Mouse (Mus musculus): ENCODE measurements at regions not wholly inside any gene's neighbourhood (a gene's known extent, or its start where the extent isn't known, plus 50 kb on each side); places are given as distances from the start of the nearest gene placed in this dataset.

DNA sequence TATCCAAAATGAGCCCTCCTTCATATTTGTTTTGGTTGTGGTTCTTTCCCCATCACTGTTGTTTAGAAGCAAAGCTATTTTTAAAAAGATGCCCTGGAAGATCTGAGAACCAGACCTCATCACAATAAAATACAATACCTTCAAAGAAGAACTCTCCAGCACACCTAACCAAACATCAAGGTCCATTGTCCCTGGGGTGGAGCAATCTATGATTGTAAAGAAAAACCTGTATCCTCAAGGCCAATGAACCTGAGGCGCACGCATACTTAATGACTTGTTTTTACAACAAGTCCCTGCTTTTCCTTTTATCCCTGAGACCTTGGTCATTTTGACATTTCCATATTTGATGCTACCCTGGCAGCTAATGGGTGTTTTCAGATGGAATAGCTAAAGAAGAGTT, 361.2 kb upstream of the Atp11b start:
- H3K27ac ChIP-seq (ENCODE audit: insufficient read depth, low read depth, low read length): no peak overlapping the region
- no peak for TF ChIP-seq CTCF (IDR thresholded peaks at IDR 0.05; ENCODE audit: insufficient read depth, low read depth, low read length)
- TF ChIP-seq POLR2A (IDR thresholded peaks at IDR 0.05; ENCODE audit: insufficient read depth, low read depth, low read length): no peak
- H3K4me3 ChIP-seq (ENCODE audit: insufficient read depth, low read depth, low read length): no peak overlapping the region
- H3K4me1 ChIP-seq (ENCODE audit: control insufficient read depth, insufficient read depth, low read length): no peaks in the 10 kb centered on the region
- over 99% methylated on average over 2 of the region's 2 CpGs for WGBS

DNA sequence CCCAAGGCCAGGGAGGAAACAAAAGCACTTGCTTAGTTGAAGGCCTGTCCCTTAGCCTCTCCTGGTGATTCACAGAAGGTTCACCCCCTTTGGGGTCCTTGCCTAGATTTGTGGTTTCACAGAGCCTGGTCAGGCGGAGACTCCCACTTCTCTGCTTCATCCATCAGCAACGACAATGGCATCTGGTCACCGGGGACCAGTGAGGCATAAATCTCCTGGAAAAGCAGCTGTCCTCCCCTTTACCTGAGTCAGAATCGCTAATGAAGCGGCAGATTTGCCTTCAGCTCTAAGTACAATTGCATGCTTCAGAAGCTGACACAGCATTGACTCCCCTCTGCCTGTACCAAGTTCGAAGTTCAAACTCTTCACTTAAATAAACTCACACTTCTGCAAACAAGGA, 353.7 kb upstream of the Atp11b start:
- Histone ChIP-seq H3K27ac (ENCODE audit: insufficient read depth, low read depth, low read length) (no peak overlapping the region), H3K4me1 (ENCODE audit: control insufficient read depth, insufficient read depth, low read length) (peaks cover 3% of the 10 kb centered on the region; the same call in 1 of the 2 replicates), H3K4me3 (ENCODE audit: insufficient read depth, low read depth, low read length) (no peak overlapping the region)
- TF ChIP-seq POLR2A (IDR thresholded peaks at IDR 0.05; ENCODE audit: insufficient read depth, low read depth, low read length) (no peak), CTCF (IDR thresholded peaks at IDR 0.05; ENCODE audit: insufficient read depth, low read depth, low read length) (no peak)
- WGBS: 91% methylated on average over 6 of the region's 6 CpGs

DNA sequence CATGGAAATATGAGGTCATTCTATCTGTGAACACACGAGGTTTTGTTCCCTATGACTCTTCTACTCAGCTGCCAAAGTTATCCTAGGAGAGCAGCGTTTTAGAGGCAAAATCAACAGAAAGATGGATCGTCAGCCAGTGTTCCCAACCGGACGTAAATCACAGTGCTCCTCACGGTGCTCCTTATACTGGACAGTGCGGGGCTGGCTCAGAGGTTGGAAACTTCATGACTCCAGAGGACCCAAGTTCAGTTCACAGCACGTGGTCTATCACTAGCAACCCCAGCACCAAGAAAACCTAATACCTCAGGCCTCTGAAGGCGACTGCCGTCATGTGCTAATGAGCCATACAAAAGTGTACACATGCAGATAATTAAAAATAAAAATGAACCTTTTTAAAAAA, 351.2 kb upstream of the Atp11b start:
- H3K27ac ChIP-seq (ENCODE audit: insufficient read depth, low read depth, low read length): no peak overlapping the region
- H3K4me3 ChIP-seq (ENCODE audit: insufficient read depth, low read depth, low read length): no peak overlapping the region
- WGBS: 92% methylated on average over 10 of the region's 10 CpGs
- H3K4me1 ChIP-seq (ENCODE audit: control insufficient read depth, insufficient read depth, low read length): peaks cover 5% of the 10 kb centered on the region; the same call in 1 of the 2 replicates
- TF ChIP-seq POLR2A (IDR thresholded peaks at IDR 0.05; ENCODE audit: insufficient read depth, low read depth, low read length) (no peak), CTCF (IDR thresholded peaks at IDR 0.05; ENCODE audit: insufficient read depth, low read depth, low read length) (no peak)

DNA sequence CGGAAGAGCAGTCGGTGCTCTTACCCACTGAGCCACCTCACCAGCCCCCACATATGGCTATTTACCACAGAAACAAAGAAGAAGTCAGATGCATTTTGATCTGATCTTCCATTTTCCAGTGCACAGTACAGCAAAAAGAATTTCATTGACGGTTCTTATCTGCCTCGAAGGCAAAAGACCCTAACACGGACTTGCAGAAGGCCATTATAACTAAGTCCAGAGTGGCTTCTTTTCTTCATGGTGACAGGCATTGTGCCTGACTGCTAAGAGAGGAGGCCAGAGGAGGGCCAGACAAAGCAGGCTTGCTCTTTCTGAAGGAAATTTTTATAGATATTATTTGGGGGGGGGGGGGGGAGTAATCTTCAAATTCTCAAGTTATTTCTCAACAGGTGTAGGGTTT, 350.0 kb upstream of the Atp11b start:
- Histone ChIP-seq H3K4me3 (ENCODE audit: insufficient read depth, low read depth, low read length) (no peak overlapping the region), H3K4me1 (ENCODE audit: control insufficient read depth, insufficient read depth, low read length) (peaks cover 5% of the 10 kb centered on the region; the same call in 1 of the 2 replicates), H3K27ac (ENCODE audit: insufficient read depth, low read depth, low read length) (no peak overlapping the region)
- WGBS: 70% methylated on average over 5 of the region's 5 CpGs
- no peak for TF ChIP-seq POLR2A (IDR thresholded peaks at IDR 0.05; ENCODE audit: insufficient read depth, low read depth, low read length)

DNA sequence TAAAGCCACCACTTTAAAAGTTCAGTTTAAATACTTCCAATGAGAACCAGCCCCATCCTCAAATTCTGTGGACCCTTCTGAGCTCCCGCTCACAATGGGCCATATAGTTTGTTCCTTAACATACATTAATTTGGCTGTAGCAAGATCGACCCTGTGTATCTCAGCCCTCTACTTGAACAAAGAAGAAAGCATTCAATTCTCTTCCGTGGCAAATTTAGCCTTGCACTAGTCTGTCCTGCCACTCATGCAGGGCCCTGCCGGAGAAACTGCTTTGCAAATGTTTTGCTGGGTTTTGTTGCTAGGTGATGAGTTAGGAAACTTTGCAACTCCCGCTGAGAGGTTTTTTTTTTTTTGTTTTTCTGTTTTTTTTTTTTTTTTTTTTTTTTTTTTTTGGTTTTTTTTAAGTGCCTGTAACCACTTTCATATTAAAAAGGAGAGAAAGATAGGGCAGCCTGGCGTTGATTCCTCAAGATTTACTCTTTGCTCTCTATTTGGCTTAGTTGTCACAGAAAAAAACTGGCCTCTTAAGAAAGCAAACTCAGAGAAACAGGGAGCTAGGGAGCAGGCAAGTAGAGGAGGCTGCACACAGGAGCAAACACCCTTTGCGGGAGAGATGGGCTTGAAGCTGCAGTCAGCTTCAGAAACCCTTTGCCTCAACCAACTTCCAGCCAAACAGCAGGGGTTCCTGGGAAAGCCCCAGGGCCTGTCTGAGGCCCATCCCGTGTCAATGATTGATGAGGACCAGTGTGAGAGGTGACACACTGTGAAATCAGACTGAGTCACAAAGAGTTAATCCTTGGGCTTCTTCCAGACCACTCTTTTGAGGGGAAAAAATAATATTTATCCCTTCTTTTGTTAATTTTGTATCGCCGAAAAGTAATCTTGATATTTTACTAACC, 349.2 kb upstream of the Atp11b start:
- TF ChIP-seq CTCF (IDR thresholded peaks at IDR 0.05; ENCODE audit: insufficient read depth, low read depth, low read length): no peak
- no peak for TF ChIP-seq POLR2A (IDR thresholded peaks at IDR 0.05; ENCODE audit: insufficient read depth, low read depth, low read length)
- H3K27ac ChIP-seq (ENCODE audit: insufficient read depth, low read depth, low read length): no peak overlapping the region
- H3K4me3 ChIP-seq (ENCODE audit: insufficient read depth, low read depth, low read length): no peak overlapping the region
- H3K4me1 ChIP-seq (ENCODE audit: control insufficient read depth, insufficient read depth, low read length): peaks cover 5% of the 10 kb centered on the region; the same call in 1 of the 2 replicates
- whole genome bisulfite sequencing: 31% methylated on average over 10 of the region's 10 CpGs

DNA sequence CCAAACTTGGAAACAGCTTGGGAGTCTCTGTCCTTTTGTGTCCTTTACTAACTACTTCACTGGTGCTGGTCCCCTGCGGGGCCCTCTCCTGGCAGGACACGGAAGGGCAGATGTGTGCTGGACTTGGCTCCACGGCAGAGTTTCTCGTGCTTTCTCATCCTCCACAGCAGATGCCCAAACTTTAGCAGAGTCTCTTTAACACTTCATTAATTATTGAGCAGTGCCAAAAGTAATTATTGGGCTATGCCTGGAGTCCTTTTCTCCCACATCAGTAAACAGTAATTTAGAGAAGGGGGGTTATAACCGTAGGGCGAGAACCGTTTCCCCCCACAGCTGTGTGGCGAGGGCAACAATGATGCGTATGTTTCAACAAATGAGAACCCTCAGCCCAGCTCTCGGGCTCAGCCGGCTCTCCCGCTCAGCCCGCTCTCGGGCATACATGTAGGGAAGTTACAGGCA, 348.3 kb upstream of the Atp11b start:
- no peak overlapping the region for H3K4me3 ChIP-seq (ENCODE audit: insufficient read depth, low read depth, low read length)
- no peak overlapping the region for H3K27ac ChIP-seq (ENCODE audit: insufficient read depth, low read depth, low read length)
- no peak for TF ChIP-seq CTCF (IDR thresholded peaks at IDR 0.05; ENCODE audit: insufficient read depth, low read depth, low read length)
- no peak for TF ChIP-seq POLR2A (IDR thresholded peaks at IDR 0.05; ENCODE audit: insufficient read depth, low read depth, low read length)
- peaks cover 5% of the 10 kb centered on the region; the same call in 1 of the 2 replicates for H3K4me1 ChIP-seq (ENCODE audit: control insufficient read depth, insufficient read depth, low read length)
- 13% methylated on average over 14 of the region's 14 CpGs for WGBS

DNA sequence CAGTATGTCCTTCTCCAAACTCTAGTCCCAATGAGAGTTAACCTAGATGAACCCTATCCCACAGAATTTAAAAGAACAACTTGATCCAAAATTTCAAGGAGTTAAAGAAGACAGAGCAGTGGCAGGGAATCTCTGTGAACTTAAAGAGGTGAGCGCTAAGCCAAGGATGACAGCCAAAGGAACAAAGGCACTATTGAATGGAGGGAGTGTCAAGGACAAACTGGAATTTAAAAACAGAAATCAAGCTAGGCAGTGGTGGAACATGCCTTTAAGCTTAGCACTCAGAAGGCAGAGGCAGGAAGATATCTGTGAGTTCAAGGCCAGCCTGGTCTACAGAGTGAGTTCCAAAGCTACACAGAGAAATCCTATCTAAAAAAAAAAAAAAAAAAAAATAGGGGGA, 316.2 kb upstream of the Atp11b start:
- TF ChIP-seq POLR2A (IDR thresholded peaks at IDR 0.05; ENCODE audit: insufficient read depth, low read depth, low read length) (no peak), CTCF (IDR thresholded peaks at IDR 0.05; ENCODE audit: insufficient read depth, low read depth, low read length) (no peak)
- WGBS: 97% methylated on average over 1 of the region's 1 CpGs
- no peak overlapping the region for H3K4me3 ChIP-seq (ENCODE audit: insufficient read depth, low read depth, low read length)

DNA sequence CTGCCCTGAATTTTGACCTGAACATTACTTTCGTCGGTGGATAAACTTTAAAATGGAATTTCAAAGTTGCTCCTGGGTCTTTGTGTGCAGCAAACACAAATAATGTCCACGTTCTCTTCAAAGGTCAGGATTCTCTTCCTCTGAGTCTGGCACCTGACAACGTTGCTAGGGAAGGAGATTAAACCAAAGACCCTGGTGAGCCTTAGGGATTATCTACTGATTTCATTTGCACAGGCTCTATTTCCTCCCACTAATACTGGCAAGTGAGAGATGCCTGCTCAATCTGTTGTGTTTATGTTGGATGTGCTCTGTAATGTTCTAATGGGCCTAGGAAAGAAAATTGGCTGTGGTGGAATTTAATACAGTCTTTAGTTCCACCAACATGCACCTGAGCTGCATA, 291.0 kb upstream of the Atp11b start:
- Histone ChIP-seq H3K4me1 (ENCODE audit: control insufficient read depth, insufficient read depth, low read length) (no peaks in the 10 kb centered on the region), H3K4me3 (ENCODE audit: insufficient read depth, low read depth, low read length) (no peak overlapping the region), H3K27ac (ENCODE audit: insufficient read depth, low read depth, low read length) (no peak overlapping the region)
- TF ChIP-seq CTCF (IDR thresholded peaks at IDR 0.05; ENCODE audit: insufficient read depth, low read depth, low read length) (no peak), POLR2A (IDR thresholded peaks at IDR 0.05; ENCODE audit: insufficient read depth, low read depth, low read length) (no peak)
- WGBS: 69% methylated on average over 4 of the region's 4 CpGs

More for the DNA sequence above, 316.2 kb upstream of the Atp11b start:
- H3K27ac ChIP-seq (ENCODE audit: insufficient read depth, low read depth, low read length): no peak overlapping the region
- no peaks in the 10 kb centered on the region for H3K4me1 ChIP-seq (ENCODE audit: control insufficient read depth, insufficient read depth, low read length)

DNA sequence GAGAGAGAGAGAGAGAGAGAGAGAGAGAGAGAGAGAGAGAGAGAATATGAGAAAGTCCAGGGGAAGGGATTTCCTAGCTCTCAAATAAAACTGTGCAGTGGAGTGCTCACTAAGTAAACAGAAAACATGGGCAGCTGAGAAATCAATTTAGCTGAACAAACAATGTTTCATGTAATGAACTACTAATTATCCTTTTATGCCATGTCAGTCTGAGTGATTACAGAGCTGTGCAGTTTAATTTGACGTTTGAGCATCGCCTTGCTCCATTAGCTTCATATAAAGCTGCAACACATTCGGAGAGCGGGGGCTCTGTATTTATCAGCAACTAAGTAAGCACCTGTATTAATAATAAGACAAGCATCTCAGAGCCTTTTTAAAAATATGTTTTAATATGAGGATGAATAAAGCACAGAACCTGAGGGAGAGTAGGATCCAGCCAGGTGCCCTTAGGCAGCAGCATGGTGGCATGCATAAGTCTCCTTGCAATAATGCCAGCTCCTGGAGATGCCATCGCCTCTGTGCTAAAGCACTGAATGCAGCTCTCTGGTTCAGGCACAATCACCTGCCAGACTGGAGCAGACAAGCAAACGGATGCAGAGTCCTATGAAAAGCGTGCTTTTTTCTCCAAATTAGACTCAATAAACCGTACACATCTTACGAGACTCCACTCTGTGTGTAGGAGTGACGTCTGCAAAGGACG, 289.5 kb upstream of the Atp11b start:
- TF ChIP-seq CTCF (IDR thresholded peaks at IDR 0.05; ENCODE audit: insufficient read depth, low read depth, low read length) (no peak), POLR2A (IDR thresholded peaks at IDR 0.05; ENCODE audit: insufficient read depth, low read depth, low read length) (no peak)
- H3K4me1 ChIP-seq (ENCODE audit: control insufficient read depth, insufficient read depth, low read length): no peaks in the 10 kb centered on the region
- 53% methylated on average over 11 of the region's 11 CpGs for WGBS
- H3K4me3 ChIP-seq (ENCODE audit: insufficient read depth, low read depth, low read length): no peak overlapping the region
- no peak overlapping the region for H3K27ac ChIP-seq (ENCODE audit: insufficient read depth, low read depth, low read length)
